ENCODE assay signal across 27 mouse cellular contexts in genomic region chr10:117449416-117450239, GRCm38 (mm10).
DNase-seq lines count a peak whose midpoint lies in the region; ATAC-seq and TF ChIP-seq lines count a peak whose summit lies in the region.
"Had no signal": no experiment of that assay in that cellular context is flagged by ENCODE, and none has a peak within 500 bp of the region (broad histone marks: within the 10 kb centered on the region; RNA-seq: fewer than 3 reads in every experiment).

No protein-coding gene starts in this region.

- no peaks in the 10 kb centered on the region for H3K36me3 ChIP-seq in intestine, postnatal 0 days (ENCODE audit: control insufficient read depth, insufficient read depth)
- H3K36me3 ChIP-seq in small intestine, adult 2 months (ENCODE audit: control insufficient read depth, insufficient read depth, low read length), result no peaks in the 10 kb centered on the region
- H3K36me3 ChIP-seq: embryonic facial prominence, embryonic 13.5 days; forebrain, embryonic 12.5 days; heart, embryonic 12.5 days; hindbrain, embryonic 10.5 days; limb, embryonic 15.5 days; liver, embryonic 15.5 days; midbrain, embryonic 10.5 days had no signal

- H3K4me3 ChIP-seq in intestine, postnatal 0 days (ENCODE audit: low read depth, low read length), result no peak overlapping the region
- H3K4me3 ChIP-seq in small intestine, adult 2 months (ENCODE audit: low read depth, low read length), result no peak overlapping the region
- H3K4me3 ChIP-seq: embryonic facial prominence, embryonic 13.5 days; erythroblast, embryonic 14.5 days; forebrain, embryonic 12.5 days; heart, embryonic 12.5 days; hindbrain, embryonic 10.5 days; left cerebral cortex, adult 2 months; limb, embryonic 15.5 days; liver, embryonic 15.5 days; midbrain, embryonic 10.5 days had no signal

- no peak for TF ChIP-seq POLR2A in small intestine, adult 2 months (IDR thresholded peaks at IDR 0.05; ENCODE audit: low read depth, low read length)

- ATAC-seq in intestine, postnatal 0 days, result peak; percentile 37
- ATAC-seq: hindbrain, postnatal 0 days had no signal

- H3K4me1 ChIP-seq in intestine, postnatal 0 days (replicated peaks; ENCODE audit: control insufficient read depth, insufficient read depth, low read length), result 0 out of 2 replicates have a peak, but pooled peaks cover 3% of the 10 kb centered on the region
- peaks cover 24% of the 10 kb centered on the region; the same call in 1 of the 2 replicates for H3K4me1 ChIP-seq in small intestine, adult 2 months (ENCODE audit: control insufficient read depth, insufficient read depth, insufficient read length, low read length)
- H3K4me1 ChIP-seq: hindbrain, embryonic 10.5 days; limb, embryonic 15.5 days had no signal

- WGBS in intestine, postnatal 0 days, result 58% methylated on average over 3 of the region's 3 CpGs
- WGBS in small intestine, adult 2 months, result 52% methylated on average over 3 of the region's 3 CpGs

- TF ChIP-seq CTCF in intestine, postnatal 0 days (IDR thresholded peaks at IDR 0.05; ENCODE audit: low read depth), result no peak
- TF ChIP-seq CTCF in small intestine, adult 2 months (IDR thresholded peaks at IDR 0.05; ENCODE audit: extremely low read depth, insufficient read length, insufficient replicate concordance, low read depth, low read length), result no peak

- H3K27me3 ChIP-seq in intestine, postnatal 0 days (replicated peaks; ENCODE audit: control insufficient read depth, insufficient read depth, low read length), result no peaks in the 10 kb centered on the region
- no peaks in the 10 kb centered on the region for H3K27me3 ChIP-seq in small intestine, adult 2 months (ENCODE audit: control insufficient read depth, insufficient read depth, low read length)
- H3K27me3 ChIP-seq: heart, embryonic 12.5 days; limb, embryonic 15.5 days; liver, embryonic 15.5 days had no signal

- H3K4me2 ChIP-seq in intestine, postnatal 0 days (replicated peaks; ENCODE audit: low read depth), result no peak overlapping the region
- H3K4me2 ChIP-seq: embryonic facial prominence, embryonic 13.5 days; forebrain, embryonic 12.5 days; heart, embryonic 12.5 days; limb, embryonic 15.5 days; liver, embryonic 15.5 days had no signal

- no peak overlapping the region for H3K27ac ChIP-seq in intestine, postnatal 0 days (ENCODE audit: low read depth, low read length)
- H3K27ac ChIP-seq in small intestine, adult 2 months (ENCODE audit: insufficient read depth, low read depth, low read length), result peak overlapping the region; percentile 44; the same call in 1 of the 2 replicates
- H3K27ac ChIP-seq: embryonic facial prominence, embryonic 13.5 days; forebrain, embryonic 12.5 days; hindbrain, embryonic 10.5 days; hindbrain, postnatal 0 days; kidney, postnatal 0 days; left cerebral cortex, adult 2 months; limb, embryonic 15.5 days; liver, embryonic 15.5 days; midbrain, embryonic 10.5 days had no signal

- H3K9ac ChIP-seq in intestine, postnatal 0 days (ENCODE audit: low read depth, low read length), result no peak overlapping the region
- H3K9ac ChIP-seq: embryonic facial prominence, embryonic 13.5 days; forebrain, embryonic 12.5 days; heart, embryonic 12.5 days; limb, embryonic 15.5 days; liver, embryonic 15.5 days had no signal

- peak; percentile 95 for DNase-seq in 3T3-L1 (ENCODE audit: low read depth, low spot score)
- DNase-seq in 416B (ENCODE audit: low read depth), result peak; percentile 45
- no peak for DNase-seq in gastrocnemius, postnatal 10 days
- DNase-seq in urinary bladder, adult 2 months (ENCODE audit: low spot score), result no peak
- DNase-seq in thymus, postnatal 36 days, result no peak
- DNase-seq: adrenal gland, adult 2 months; cerebellum, adult 11 months; cerebellum, postnatal 10 days; embryo, embryonic 11 days; heart, postnatal 10 days; kidney, adult 2 months; lung, postnatal 4 days; right cerebral cortex, postnatal 14 days; thymus, adult 18-20 months had no signal

- H3K9me3 ChIP-seq in intestine, postnatal 0 days (ENCODE audit: control insufficient read depth), result no peaks in the 10 kb centered on the region
- H3K9me3 ChIP-seq: embryonic facial prominence, embryonic 13.5 days; forebrain, embryonic 12.5 days; heart, embryonic 12.5 days; hindbrain, embryonic 10.5 days; limb, embryonic 15.5 days; liver, embryonic 15.5 days; midbrain, embryonic 10.5 days had no signal

Comparison
In these comparisons a context has a peak if more than half of its experiments do, and no peak if none do; other contexts are left out.
1. DNase-seq: peak in 3T3-L1 (single experiment) and 416B (single experiment); none in gastrocnemius, postnatal 10 days (single experiment), urinary bladder, adult 2 months (single experiment) and thymus, postnatal 36 days (0 of 2).